11 mouse cellular contexts compared by ENCODE assay signal in the genomic region with DNA sequence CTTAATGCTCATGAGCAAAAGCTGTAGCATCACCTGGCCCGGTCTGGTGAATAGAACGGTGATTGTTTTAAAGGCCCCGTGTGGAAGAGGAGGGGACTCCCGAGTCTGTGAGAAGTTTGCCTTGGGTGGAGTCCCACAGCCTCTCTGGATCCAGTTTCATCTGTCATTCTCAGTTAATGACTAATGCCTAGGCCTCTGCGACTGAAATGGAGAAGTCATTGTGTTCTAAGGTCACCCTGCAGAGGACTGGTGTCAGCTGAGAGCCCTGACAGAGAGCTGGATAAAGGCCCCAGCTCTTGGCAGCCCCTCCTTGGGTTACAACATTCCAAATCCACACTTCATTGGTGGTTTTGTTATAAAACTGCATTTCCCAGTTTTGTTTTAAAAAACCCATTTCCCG. TPM values are rescaled to one million over a fixed set of nuclear protein-coding genes. Genes with fewer than 3 reads are reported as not detected.
DNase-seq lines count a peak whose midpoint lies in the region; ATAC-seq lines count a peak whose summit lies in the region.
"Had no signal": no experiment of that assay in that cellular context is flagged by ENCODE, and none has a peak within 500 bp of the region (broad histone marks: within the 10 kb centered on the region; RNA-seq: fewer than 3 reads in every experiment).

No protein-coding gene starts in this region.

- peak; percentile 92 for ATAC-seq in lung, embryonic 16.5 days (ENCODE audit: low read depth)
- no peak for ATAC-seq in cerebellum, adult (ENCODE audit: insufficient number of reproducible peaks, low FRiP score, low TSS enrichment)

- peak; percentile 40 for DNase-seq in 416B (ENCODE audit: low read depth)
- DNase-seq in NIH3T3 (ENCODE audit: low read depth): peak; percentile 51
- peak; percentile 63 for DNase-seq in heart, adult 8-10 months (ENCODE audit: low spot score)
- DNase-seq in spleen, postnatal 4 days (ENCODE audit: low spot score in 2 of 2): no peak
- DNase-seq in natural killer cell, adult 2 months (ENCODE audit: low spot score in 2 of 2): no peak
- DNase-seq in MN1 (ENCODE audit: low spot score): no peak
- DNase-seq: retina, postnatal 1 day had no signal

- peak overlapping the region; percentile 92 for H3K27ac ChIP-seq in lung, embryonic 16.5 days (ENCODE audit: low read length)
- H3K27ac ChIP-seq: embryonic facial prominence, embryonic 13.5 days had no signal

- peaks cover 12% of the 10 kb centered on the region; the same call in 1 of the 2 replicates for H3K4me1 ChIP-seq in lung, embryonic 16.5 days (replicated peaks; ENCODE audit: control insufficient read depth, insufficient read depth, low read length)
- H3K4me1 ChIP-seq: embryonic facial prominence, embryonic 13.5 days; megakaryocyte, embryonic 14.5 days had no signal

- no peaks in the 10 kb centered on the region for H3K27me3 ChIP-seq in lung, embryonic 16.5 days (ENCODE audit: control insufficient read depth, insufficient read depth, low read depth, low read length)
- H3K27me3 ChIP-seq: embryonic facial prominence, embryonic 13.5 days had no signal

- H3K9me3 ChIP-seq in lung, embryonic 16.5 days (ENCODE audit: control insufficient read depth, low read length): no peaks in the 10 kb centered on the region
- H3K9me3 ChIP-seq: embryonic facial prominence, embryonic 13.5 days; megakaryocyte, embryonic 14.5 days had no signal

- no peak overlapping the region for H3K4me2 ChIP-seq in lung, embryonic 16.5 days (ENCODE audit: low read depth, low read length)
- H3K4me2 ChIP-seq: embryonic facial prominence, embryonic 13.5 days had no signal

- H3K4me3 ChIP-seq in lung, embryonic 16.5 days (ENCODE audit: low read length): no peak overlapping the region
- H3K4me3 ChIP-seq: embryonic facial prominence, embryonic 13.5 days; megakaryocyte, embryonic 14.5 days had no signal

- WGBS in lung, embryonic 16.5 days: 24% methylated on average over 6 of the region's 6 CpGs

- H3K9ac ChIP-seq in lung, embryonic 16.5 days (ENCODE audit: low read length): no peak overlapping the region
- H3K9ac ChIP-seq: embryonic facial prominence, embryonic 13.5 days had no signal

- peaks cover 5% of the 10 kb centered on the region; the same call in 1 of the 2 replicates for H3K36me3 ChIP-seq in lung, embryonic 16.5 days (ENCODE audit: control insufficient read depth, insufficient read depth, low read length)

RNA-seq across cellular contexts. Expression of a gene that starts 10.1 kb away (rescaled TPM):
- 100 to 1,000 TPM; 213 to 261 (median 228) TPM for total RNA-seq in heart, adult 8-10 months (2022)
- 35.7 and 37.9 TPM in 2 replicates for polyA plus RNA-seq in lung, embryonic 16.5 days (2015; fragmentation: Nextera tagmentation; extraction: Ambion mirVana)

RNA-seq across cellular contexts. Expression of a gene that starts 26.4 kb away (rescaled TPM):
- 10 to 100 TPM; 18.3 to 22.5 (median 20.3) TPM for total RNA-seq in heart, adult 8-10 months (2022)
- 75.9 and 76.4 TPM in 2 replicates for polyA plus RNA-seq in lung, embryonic 16.5 days (2015; fragmentation: Nextera tagmentation; extraction: Ambion mirVana)

RNA-seq across cellular contexts. Expression of a gene that starts 54.7 kb away (rescaled TPM):
- total RNA-seq in heart, adult 8-10 months (2022): 10 to 100 TPM; 33.8 to 42.7 (median 39.4) TPM
- polyA plus RNA-seq in lung, embryonic 16.5 days (2015; fragmentation: Nextera tagmentation; extraction: Ambion mirVana): 110 and 116 TPM in 2 replicates

RNA-seq across cellular contexts. Expression of a gene that starts 55.0 kb away (rescaled TPM):
- total RNA-seq in heart, adult 8-10 months (2022): under 1 TPM; 0.11 to 0.53 (median 0.42) TPM
- 28.6 and 32.4 TPM in 2 replicates for polyA plus RNA-seq in lung, embryonic 16.5 days (2015; fragmentation: Nextera tagmentation; extraction: Ambion mirVana)

Comparison
In these comparisons a context has a peak if more than half of its experiments do, and no peak if none do; other contexts are left out.
1. DNase-seq: peak in 416B (single experiment), NIH3T3 (single experiment) and heart, adult 8-10 months (single experiment); none in spleen, postnatal 4 days (0 of 2), natural killer cell, adult 2 months (0 of 2) and MN1 (single experiment).